ENCODE assay signal across 8 mouse cellular contexts in genomic region chr2:157424904-157425642, GRCm38 (mm10). TPM values are rescaled to one million over a fixed set of nuclear protein-coding genes. Genes with fewer than 3 reads are reported as not detected.
A peak's percentile ranks its signal among the peaks of the same experiment; 100 is the strongest.
DNase-seq lines count a peak whose midpoint lies in the region; ATAC-seq and TF ChIP-seq lines count a peak whose summit lies in the region.

No protein-coding gene starts in this region.

- no peaks in the 10 kb centered on the region for H3K27me3 ChIP-seq in cerebellum, adult 2 months (ENCODE audit: control insufficient read depth, insufficient read depth, low read length)
- H3K27me3 ChIP-seq in hindbrain, embryonic 16.5 days (replicated peaks; ENCODE audit: control insufficient read depth, insufficient read depth, low read length): no peaks in the 10 kb centered on the region
- H3K27me3 ChIP-seq in liver, embryonic 15.5 days: peaks cover 30% of the 10 kb centered on the region

- peak overlapping the region; percentile 86 for H3K4me2 ChIP-seq in hindbrain, embryonic 16.5 days (ENCODE audit: low read length)
- peak overlapping the region; percentile 66 for H3K4me2 ChIP-seq in liver, embryonic 15.5 days

- 0 out of 2 replicates have a peak, but pooled peaks cover under 1% of the 10 kb centered on the region for H3K36me3 ChIP-seq in hindbrain, embryonic 16.5 days (ENCODE audit: control insufficient read depth, insufficient read depth, low read length)
- no peaks in the 10 kb centered on the region for H3K36me3 ChIP-seq in liver, embryonic 15.5 days (replicated peaks)

- peaks cover 10% of the 10 kb centered on the region; the same call in 1 of the 2 replicates for H3K4me1 ChIP-seq in cerebellum, adult 2 months (ENCODE audit: control insufficient read depth, insufficient read depth, low read length)
- peaks cover 57% of the 10 kb centered on the region for H3K4me1 ChIP-seq in hindbrain, embryonic 16.5 days (ENCODE audit: control insufficient read depth, insufficient read depth, low read depth, low read length)
- peaks cover 14% of the 10 kb centered on the region for H3K4me1 ChIP-seq in liver, embryonic 15.5 days (replicated peaks)

- no peaks in the 10 kb centered on the region for H3K9me3 ChIP-seq in hindbrain, embryonic 16.5 days (ENCODE audit: control insufficient read depth, low read length)
- H3K9me3 ChIP-seq in liver, embryonic 15.5 days (replicated peaks): no peaks in the 10 kb centered on the region

- peak; percentile 19; the same call in 1 of the 2 replicates for ATAC-seq in hindbrain, embryonic 16.5 days
- no peak for ATAC-seq in liver, embryonic 15.5 days (ENCODE audit: insufficient read depth)

- no peak for DNase-seq in cerebellum, adult 2 months
- no peak for DNase-seq in cerebellum, postnatal 10 days
- peak; percentile 34 for DNase-seq in R1 (ENCODE audit: low read depth, low spot score)
- DNase-seq in right cerebral cortex, postnatal 4 days: no peak
- DNase-seq in adrenal gland, postnatal 14 days: no peak
- DNase-seq in urinary bladder, adult 18-20 months (ENCODE audit: low spot score in 2 of 2): no peak

- peak overlapping the region; percentile 66 for H3K4me3 ChIP-seq in cerebellum, adult 2 months (replicated peaks; ENCODE audit: insufficient read depth, low read depth, low read length)
- H3K4me3 ChIP-seq in hindbrain, embryonic 16.5 days (ENCODE audit: low read length): peak overlapping the region; percentile 83
- peak overlapping the region; percentile 59 for H3K4me3 ChIP-seq in liver, embryonic 15.5 days (replicated peaks)

- H3K9ac ChIP-seq in hindbrain, embryonic 16.5 days (ENCODE audit: low read depth, low read length): peak overlapping the region; percentile 100
- peak overlapping the region; percentile 50; the same call in 1 of the 2 replicates for H3K9ac ChIP-seq in liver, embryonic 15.5 days

- no peak for TF ChIP-seq POLR2A in cerebellum, adult 2 months (IDR thresholded peaks at IDR 0.05; ENCODE audit: borderline replicate concordance, insufficient read depth, low read length)

- no peak overlapping the region for H3K27ac ChIP-seq in cerebellum, adult 2 months (ENCODE audit: insufficient read depth, low read length)
- H3K27ac ChIP-seq in hindbrain, embryonic 16.5 days (ENCODE audit: low read depth, low read length): peak overlapping the region; percentile 90
- 0 out of 2 replicates have a peak overlapping the region, but pooled peaks have one; percentile 53 for H3K27ac ChIP-seq in liver, embryonic 15.5 days (replicated peaks)

- 58% methylated on average over 16 of the region's 16 CpGs for WGBS in cerebellum, adult 2 months
- 67% methylated on average over 16 of the region's 16 CpGs for WGBS in hindbrain, embryonic 16.5 days
- WGBS in liver, embryonic 15.5 days (ENCODE audit: insufficient replicate concordance): 62% methylated on average over 16 of the region's 16 CpGs

- no peak for TF ChIP-seq CTCF in cerebellum, adult 2 months (IDR thresholded peaks at IDR 0.05; ENCODE audit: borderline replicate concordance, insufficient read depth, low read depth, low read length)

RNA-seq across cellular contexts. Expression of gene Src, which starts 6.8 kb away (rescaled TPM):
- 47.0 and 48.3 TPM in 2 replicates for polyA plus RNA-seq in cerebellum, adult 2 months (2012; rRNA removed)
- 26.5 and 29.9 TPM in 2 replicates for polyA plus RNA-seq in hindbrain, embryonic 16.5 days (2015; fragmentation: Nextera tagmentation; extraction: Ambion mirVana)
- 1.8 and 2.2 TPM in 2 replicates for polyA plus RNA-seq in liver, embryonic 15.5 days (2015; fragmentation: Nextera tagmentation; extraction: Ambion mirVana)
- total RNA-seq in adrenal gland, postnatal 14 days (2021): 16.2 and 18.9 TPM in 2 replicates

RNA-seq across cellular contexts. Expression of gene Manbal, which starts 57.7 kb away (rescaled TPM):
- 96.2 and 101 TPM in 2 replicates for polyA plus RNA-seq in cerebellum, adult 2 months (2012; rRNA removed)
- polyA plus RNA-seq in hindbrain, embryonic 16.5 days (2015; fragmentation: Nextera tagmentation; extraction: Ambion mirVana): 120 and 123 TPM in 2 replicates
- 21.8 and 22.3 TPM in 2 replicates for polyA plus RNA-seq in liver, embryonic 15.5 days (2015; fragmentation: Nextera tagmentation; extraction: Ambion mirVana)
- total RNA-seq in adrenal gland, postnatal 14 days (2021): 29.4 and 35.4 TPM in 2 replicates
